8 mouse cellular contexts compared by ENCODE assay signal in the genomic region with DNA sequence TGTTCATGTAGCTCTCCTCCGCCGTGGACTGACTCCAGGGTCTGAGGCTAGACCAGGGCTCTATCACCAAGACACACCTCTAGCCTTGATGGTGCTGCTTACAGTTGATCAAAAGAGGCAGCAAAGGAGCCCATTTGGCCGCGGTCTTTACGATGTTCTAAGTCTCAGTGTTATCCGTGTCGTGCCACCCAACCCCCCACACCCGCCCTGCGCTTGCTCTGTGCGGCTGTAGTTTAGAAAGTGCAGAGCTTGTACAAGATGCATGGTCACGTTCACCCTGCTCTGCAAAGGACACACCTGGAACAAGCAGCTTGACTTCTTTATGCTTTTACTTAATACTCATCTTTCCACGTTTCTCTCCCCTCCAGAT. TPM values are rescaled to one million over a fixed set of nuclear protein-coding genes. Genes with fewer than 3 reads are reported as not detected.
DNase-seq lines count a peak whose midpoint lies in the region; ATAC-seq and TF ChIP-seq lines count a peak whose summit lies in the region.

No protein-coding gene starts in this region.

- 38% methylated on average over 12 of the region's 12 CpGs for WGBS in kidney, postnatal 0 days
- WGBS in embryonic facial prominence, embryonic 10.5 days = 54% methylated on average over 12 of the region's 12 CpGs
- 59% methylated on average over 12 of the region's 12 CpGs for WGBS in hindbrain, postnatal 0 days
- WGBS in midbrain, embryonic 10.5 days = 55% methylated on average over 12 of the region's 12 CpGs

- TF ChIP-seq CTCF in kidney, postnatal 0 days (IDR thresholded peaks at IDR 0.05; ENCODE audit: low read depth) = no peak
- TF ChIP-seq CTCF in hindbrain, postnatal 0 days (IDR thresholded peaks at IDR 0.05; ENCODE audit: low read depth) = no peak

- no peaks in the 10 kb centered on the region for H3K27me3 ChIP-seq in kidney, postnatal 0 days (ENCODE audit: insufficient read depth, low read length)
- H3K27me3 ChIP-seq in embryonic facial prominence, embryonic 10.5 days (replicated peaks; ENCODE audit: low read depth, poor library complexity, severe bottlenecking) = no peaks in the 10 kb centered on the region
- H3K27me3 ChIP-seq in hindbrain, postnatal 0 days (ENCODE audit: insufficient read depth, low read length) = no peaks in the 10 kb centered on the region
- H3K27me3 ChIP-seq in midbrain, embryonic 10.5 days (ENCODE audit: low read depth, poor library complexity, severe bottlenecking) = no peaks in the 10 kb centered on the region

- no peaks in the 10 kb centered on the region for H3K9me3 ChIP-seq in kidney, postnatal 0 days (replicated peaks; ENCODE audit: low read length)
- H3K9me3 ChIP-seq in embryonic facial prominence, embryonic 10.5 days = no peaks in the 10 kb centered on the region
- H3K9me3 ChIP-seq in hindbrain, postnatal 0 days (ENCODE audit: low read length) = no peaks in the 10 kb centered on the region
- H3K9me3 ChIP-seq in midbrain, embryonic 10.5 days (replicated peaks) = no peaks in the 10 kb centered on the region

- peak overlapping the region; percentile 39 for H3K4me2 ChIP-seq in kidney, postnatal 0 days (ENCODE audit: low read length)
- peak overlapping the region; percentile 42 for H3K4me2 ChIP-seq in hindbrain, postnatal 0 days (ENCODE audit: low read depth, low read length)

- ATAC-seq in kidney, postnatal 0 days (replicated peaks; ENCODE audit: low FRiP score, low read depth) = 0 out of 2 replicates have a peak, but pooled peaks have one; percentile 16
- ATAC-seq in hindbrain, postnatal 0 days = no peak

- peak overlapping the region; percentile 68 for H3K27ac ChIP-seq in kidney, postnatal 0 days
- peak overlapping the region; percentile 48; the same call in 1 of the 2 replicates for H3K27ac ChIP-seq in embryonic facial prominence, embryonic 10.5 days (replicated peaks)
- no peak overlapping the region for H3K27ac ChIP-seq in hindbrain, postnatal 0 days
- no peak overlapping the region for H3K27ac ChIP-seq in midbrain, embryonic 10.5 days (replicated peaks)

- DNase-seq in kidney, postnatal 0 days (ENCODE audit: low spot score) = no peak
- no peak for DNase-seq in kidney, postnatal 25 days
- DNase-seq in embryonic facial prominence, embryonic 10.5 days (ENCODE audit: low spot score) = no peak
- DNase-seq in hindbrain, postnatal 0 days (ENCODE audit: low spot score) = no peak
- no peak for DNase-seq in midbrain, embryonic 10.5 days (ENCODE audit: low spot score)
- no peak for DNase-seq in gastrocnemius, postnatal 10 days
- no peak for DNase-seq in urinary bladder, postnatal 36 days (ENCODE audit: low spot score in 2 of 2)
- no peak for DNase-seq in left cerebral cortex, adult 8-10 months (ENCODE audit: low spot score in 2 of 2)

- peak overlapping the region; percentile 13; the same call in 1 of the 2 replicates for H3K9ac ChIP-seq in kidney, postnatal 0 days (ENCODE audit: low read depth, low read length)
- no peak overlapping the region for H3K9ac ChIP-seq in hindbrain, postnatal 0 days (replicated peaks; ENCODE audit: low read length)

- no peaks in the 10 kb centered on the region for H3K4me1 ChIP-seq in kidney, postnatal 0 days (replicated peaks; ENCODE audit: insufficient read depth, low read length)
- H3K4me1 ChIP-seq in embryonic facial prominence, embryonic 10.5 days = peaks cover 7% of the 10 kb centered on the region
- H3K4me1 ChIP-seq in hindbrain, postnatal 0 days (ENCODE audit: insufficient read depth, low read length) = no peaks in the 10 kb centered on the region
- no peaks in the 10 kb centered on the region; the same call in 1 of the 2 replicates for H3K4me1 ChIP-seq in midbrain, embryonic 10.5 days

- H3K4me3 ChIP-seq in kidney, postnatal 0 days (replicated peaks; ENCODE audit: low read depth, low read length) = peak overlapping the region; percentile 16
- peak overlapping the region; percentile 42 for H3K4me3 ChIP-seq in embryonic facial prominence, embryonic 10.5 days
- peak overlapping the region; percentile 8 for H3K4me3 ChIP-seq in hindbrain, postnatal 0 days (ENCODE audit: low read length)
- peak overlapping the region; percentile 30 for H3K4me3 ChIP-seq in midbrain, embryonic 10.5 days

- 0 out of 2 replicates have a peak, but pooled peaks cover 3% of the 10 kb centered on the region for H3K36me3 ChIP-seq in kidney, postnatal 0 days (ENCODE audit: insufficient read depth, low read length)
- no peaks in the 10 kb centered on the region for H3K36me3 ChIP-seq in embryonic facial prominence, embryonic 10.5 days (replicated peaks)
- H3K36me3 ChIP-seq in hindbrain, postnatal 0 days (ENCODE audit: insufficient read depth, low read length) = no peaks in the 10 kb centered on the region
- no peaks in the 10 kb centered on the region for H3K36me3 ChIP-seq in midbrain, embryonic 10.5 days

RNA-seq across cellular contexts. Expression of a gene that starts 11.6 kb away (rescaled TPM):
- 47.9 and 55.5 TPM in 2 replicates for polyA plus RNA-seq in kidney, postnatal 0 days (2015; fragmentation: Nextera tagmentation; extraction: Ambion mirVana)
- 15.1 and 17.0 TPM in 2 replicates for polyA plus RNA-seq in embryonic facial prominence, embryonic 10.5 days (2016; fragmentation: Nextera tagmentation; extraction: Ambion mirVana)
- total RNA-seq in hindbrain, postnatal 0 days (2014; rRNA removed) = 8.7 and 9.6 TPM in 2 replicates
- 8.9 and 9.5 TPM in 2 replicates for polyA plus RNA-seq in hindbrain, postnatal 0 days (2015; fragmentation: Nextera tagmentation; extraction: Ambion mirVana)
- polyA plus RNA-seq in midbrain, embryonic 10.5 days (2016; fragmentation: Nextera tagmentation; extraction: Ambion mirVana) = 5.3 and 7.1 TPM in 2 replicates
- 1 to 10 TPM; 1.6 to 2.7 TPM for total RNA-seq in gastrocnemius, postnatal 10 days (2021)
- 10 to 100 TPM in 2 of 4 experiments, 1 to 10 TPM in 2; 6.5 to 11.5 (median 9.3) TPM for total RNA-seq in left cerebral cortex, adult 8-10 months (2022)

RNA-seq across cellular contexts. Expression of a gene that starts 28.6 kb away (rescaled TPM):
- 781 TPM in 2 replicates for polyA plus RNA-seq in kidney, postnatal 0 days (2015; fragmentation: Nextera tagmentation; extraction: Ambion mirVana)
- polyA plus RNA-seq in embryonic facial prominence, embryonic 10.5 days (2016; fragmentation: Nextera tagmentation; extraction: Ambion mirVana) = 664 and 683 TPM in 2 replicates
- 805 and 881 TPM in 2 replicates for total RNA-seq in hindbrain, postnatal 0 days (2014; rRNA removed)
- 338 and 363 TPM in 2 replicates for polyA plus RNA-seq in hindbrain, postnatal 0 days (2015; fragmentation: Nextera tagmentation; extraction: Ambion mirVana)
- polyA plus RNA-seq in midbrain, embryonic 10.5 days (2016; fragmentation: Nextera tagmentation; extraction: Ambion mirVana) = 583 and 651 TPM in 2 replicates
- 100 to 1,000 TPM; 634 to 653 TPM for total RNA-seq in gastrocnemius, postnatal 10 days (2021)
- total RNA-seq in left cerebral cortex, adult 8-10 months (2022) = 100 to 1,000 TPM; 447 to 482 (median 465) TPM

Comparison
In these comparisons a context has a peak if more than half of its experiments do, and no peak if none do; other contexts are left out.
1. H3K27ac ChIP-seq: peak in kidney, postnatal 0 days (single experiment) and embryonic facial prominence, embryonic 10.5 days (single experiment); none in hindbrain, postnatal 0 days (single experiment) and midbrain, embryonic 10.5 days (single experiment).
2. Peak in every context shown above with its lines, with median percentiles within 50 percentile points of each other: H3K4me3 ChIP-seq.